Mouse (Mus musculus) layer of hippocampus, adult 18-20 months (tissue): ENCODE measurements at regions not wholly inside any gene's neighbourhood (a gene's known extent, or its start where the extent isn't known, plus 50 kb on each side); places are given as distances from the start of the nearest gene placed in this dataset.

Experiments used
- DNase-seq, 2 experiments: peaks; one replicate each; pipeline ENCODE4 v3.0.0; 2022; ENCODE audit warnings: low spot score in 2 of 2

GRCm38 (mm10) chr3:121902246-121902645 is 50.1 kb upstream of the Arhgap29 start:
- DNase-seq, result no peak

DNA sequence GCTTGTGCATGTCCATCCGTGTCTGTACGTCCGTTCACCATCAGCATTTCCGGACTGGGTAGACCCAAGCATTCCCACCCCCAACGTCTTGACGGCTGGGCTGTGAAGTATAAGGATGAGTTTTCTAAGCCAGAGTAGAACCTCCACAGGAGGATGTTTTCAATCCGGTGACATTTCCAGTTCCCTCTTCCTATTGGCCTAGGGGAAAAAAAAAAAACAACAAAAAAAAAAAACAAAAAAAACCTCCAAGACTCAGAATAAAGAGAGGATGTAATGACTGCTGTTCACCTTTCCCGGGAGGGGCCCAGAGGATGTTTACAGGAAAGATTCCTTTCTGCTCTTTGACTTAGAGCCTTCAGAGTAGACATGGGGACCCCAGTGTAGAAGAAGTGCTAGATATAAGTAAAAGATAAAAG is 51.9 kb upstream of the Arhgap29 start:
- DNase-seq, result no peak

DNA sequence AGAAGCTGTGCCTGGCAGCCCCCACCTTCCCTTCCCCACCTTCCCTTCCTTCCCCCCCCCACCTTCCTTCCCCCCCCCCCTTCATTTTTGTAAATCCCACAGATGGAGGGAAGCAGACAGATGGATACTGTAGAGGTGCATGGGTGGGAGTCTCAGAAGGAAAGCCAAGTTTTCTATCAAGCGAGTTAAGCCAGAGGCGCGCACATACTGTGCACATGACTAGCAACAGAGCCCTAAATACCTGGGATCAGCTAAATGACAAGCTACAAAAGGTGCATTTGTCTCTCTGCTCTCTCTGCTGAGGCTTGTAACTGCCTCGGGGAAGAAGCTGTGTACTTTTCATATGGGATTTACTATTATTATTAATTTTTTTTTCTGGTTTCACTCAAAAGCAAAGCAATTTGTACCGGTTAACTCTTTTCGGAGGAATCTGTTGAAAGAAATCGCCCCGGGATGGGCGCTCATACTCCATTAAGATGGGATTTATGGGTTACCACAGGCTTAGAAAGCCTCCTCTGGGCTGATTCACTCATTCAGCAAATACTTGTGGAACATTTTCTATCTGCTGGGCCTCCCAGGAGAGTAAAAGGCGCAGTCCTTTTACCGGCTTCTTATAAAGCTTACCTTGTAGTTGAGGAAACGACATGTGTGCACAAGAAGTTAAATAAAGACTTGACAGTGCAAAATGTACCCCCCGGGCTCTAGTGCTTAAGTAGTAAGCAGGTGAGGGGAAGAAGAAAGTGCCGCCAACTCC is 54.3 kb upstream of the Arhgap29 start:
- DNase-seq, result no peak

DNA sequence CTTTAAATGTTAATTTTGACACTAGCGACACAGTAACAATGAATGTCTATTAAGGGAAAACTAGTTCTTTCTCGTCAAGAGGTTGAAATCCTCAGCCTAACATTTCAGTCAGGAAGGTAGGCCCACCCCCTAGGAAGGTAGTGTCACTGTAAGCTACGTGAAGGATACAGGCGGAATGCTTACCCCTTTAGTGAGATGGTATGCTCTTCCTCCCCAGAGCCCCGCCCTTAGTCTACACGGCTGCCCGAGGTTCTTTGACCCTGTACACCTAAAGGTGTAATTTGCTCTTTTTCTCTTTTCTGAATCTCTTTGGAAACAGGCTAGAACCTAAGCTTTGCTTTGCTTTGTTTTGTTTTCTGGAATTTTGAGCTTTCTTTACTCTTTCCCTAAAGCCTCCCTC is 58.7 kb upstream of the Arhgap29 start:
- DNase-seq, result no peak

DNA sequence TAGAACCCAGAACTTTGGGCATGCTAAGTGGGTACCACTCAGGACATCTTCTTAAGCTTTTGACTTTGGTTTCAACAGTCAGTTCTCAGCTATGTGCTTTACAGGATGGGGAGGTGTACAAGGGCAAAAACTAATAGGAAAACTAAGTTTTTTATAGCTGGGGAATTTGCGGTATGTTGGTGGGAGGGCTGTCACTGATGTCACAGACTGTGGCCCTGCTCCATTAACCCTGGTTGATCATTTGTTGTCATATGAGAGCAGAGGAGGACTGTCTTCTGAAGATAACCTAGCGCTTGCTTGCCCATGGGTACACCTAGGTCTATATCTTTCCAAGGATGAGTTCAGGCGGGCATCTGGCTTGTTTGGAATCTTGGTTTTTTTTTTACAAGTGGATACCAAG is 59.7 kb upstream of the Arhgap29 start:
- DNase-seq, result no peak

DNA sequence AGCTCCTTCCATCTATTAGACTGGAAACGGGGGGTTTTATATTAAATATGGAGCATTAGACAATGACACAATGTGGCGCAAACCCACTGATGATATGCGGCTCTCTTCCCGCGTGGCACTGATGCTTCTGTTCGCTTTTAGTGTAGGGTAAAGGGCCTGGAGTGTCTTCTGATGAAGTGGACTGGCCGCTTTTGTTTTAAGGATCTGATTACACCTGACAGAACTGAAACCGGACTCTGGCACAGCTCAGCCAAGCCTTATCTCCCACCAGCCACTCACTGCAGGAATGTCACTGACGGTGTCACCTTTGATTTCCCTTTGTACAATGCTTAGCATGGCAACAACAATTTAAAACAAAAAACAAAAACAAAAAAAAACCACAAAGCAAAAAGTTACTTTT is 61.0 kb upstream of the Arhgap29 start:
- no peak for DNase-seq

DNA sequence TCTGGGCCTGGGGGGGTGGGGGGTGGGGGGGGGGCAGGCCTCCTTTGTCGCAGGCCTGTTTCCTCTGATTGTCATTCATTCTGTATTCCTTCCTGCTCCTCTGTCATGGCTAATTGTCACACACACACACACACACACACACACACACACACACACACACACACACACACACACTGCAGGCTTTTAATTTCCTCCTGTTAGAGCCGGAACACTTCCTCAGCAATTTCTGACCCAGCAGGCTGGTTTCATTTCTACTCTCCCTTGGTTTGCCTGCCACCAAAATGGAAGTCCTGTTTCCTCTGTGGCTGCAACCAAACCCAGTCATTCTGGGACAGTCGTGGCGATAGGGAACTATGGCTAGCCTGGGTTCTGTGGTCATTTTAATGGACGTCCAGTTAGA is 61.8 kb upstream of the Arhgap29 start:
- DNase-seq, result no peak

GRCm38 (mm10) chr3:121886870-121887605 is 65.3 kb upstream of the Arhgap29 start:
- DNase-seq, result no peak

GRCm38 (mm10) chr3:121886309-121886708 is 66.0 kb upstream of the Arhgap29 start:
- DNase-seq, result no peak

GRCm38 (mm10) chr3:121885265-121886178 is 66.8 kb upstream of the Arhgap29 start:
- DNase-seq, result no peak

DNA sequence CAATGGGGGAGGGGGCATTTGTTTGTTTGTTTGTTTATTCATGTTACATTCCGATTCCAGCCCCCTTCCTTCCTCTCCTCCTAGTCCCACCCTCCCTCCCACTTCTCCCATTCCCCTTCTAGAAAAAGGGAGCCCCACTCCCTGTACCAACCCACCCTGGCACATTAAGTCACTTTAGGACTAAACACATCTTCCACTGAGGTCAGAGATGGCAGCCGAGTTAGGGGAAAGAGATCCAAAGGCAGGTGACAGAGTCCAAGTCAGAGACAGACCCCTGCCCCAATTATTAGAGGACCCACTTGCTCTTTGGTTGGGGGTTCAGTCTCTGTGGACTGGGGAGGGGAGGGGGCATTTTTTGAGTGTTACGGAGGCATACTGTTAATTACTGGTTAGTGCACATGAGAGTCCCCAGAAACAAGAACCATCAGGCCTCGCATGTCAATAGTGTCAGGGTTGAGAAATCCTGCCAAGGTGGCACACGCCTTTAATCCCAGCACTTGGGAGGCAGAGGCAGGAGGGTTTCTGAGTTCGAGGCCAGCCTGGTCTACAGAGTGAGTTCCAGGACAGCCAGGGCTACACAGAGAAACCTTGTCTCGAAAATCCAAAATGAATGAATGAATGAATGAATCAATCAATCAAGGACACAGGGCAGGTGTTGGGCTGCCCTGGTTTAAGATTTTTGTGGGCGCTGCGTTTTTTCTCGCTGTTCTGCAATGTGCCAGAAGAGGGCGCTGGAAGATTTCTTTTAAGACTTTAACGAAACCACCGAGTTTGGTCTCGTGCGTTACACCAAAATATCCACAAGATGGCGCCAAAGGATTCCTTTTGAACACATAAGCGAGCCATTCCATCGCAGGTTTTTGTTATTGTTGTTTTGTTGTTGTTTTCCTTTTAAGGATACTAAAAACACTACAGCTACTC is 67.8 kb upstream of the Arhgap29 start:
- DNase-seq, result peak; percentile 78 to 97

DNA sequence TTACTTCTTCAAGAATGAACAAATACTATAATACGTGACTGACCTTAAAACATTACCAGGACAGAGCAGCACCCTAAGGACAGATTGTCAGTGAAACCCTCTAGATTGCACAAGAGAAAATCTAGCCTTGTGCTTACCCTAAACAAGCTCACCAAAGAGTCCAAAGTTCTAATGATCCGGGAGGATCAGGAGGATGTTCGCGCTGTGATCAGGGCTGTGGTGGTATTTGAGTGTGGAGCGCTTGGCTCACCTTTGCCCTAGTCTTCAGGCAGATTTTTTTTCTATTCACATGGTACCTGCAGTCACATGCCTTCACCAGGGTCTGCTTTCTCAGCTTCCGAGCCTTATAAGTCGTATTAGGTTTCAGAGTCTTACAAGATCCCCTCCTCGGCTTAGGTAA is 65.3 kb upstream of the Abcd3 start:
- DNase-seq, result no peak

- no peak for DNase-seq
Observed at GRCm38 (mm10) chr3:121875072-121875471, 60.0 kb upstream of the Abcd3 start.

DNA sequence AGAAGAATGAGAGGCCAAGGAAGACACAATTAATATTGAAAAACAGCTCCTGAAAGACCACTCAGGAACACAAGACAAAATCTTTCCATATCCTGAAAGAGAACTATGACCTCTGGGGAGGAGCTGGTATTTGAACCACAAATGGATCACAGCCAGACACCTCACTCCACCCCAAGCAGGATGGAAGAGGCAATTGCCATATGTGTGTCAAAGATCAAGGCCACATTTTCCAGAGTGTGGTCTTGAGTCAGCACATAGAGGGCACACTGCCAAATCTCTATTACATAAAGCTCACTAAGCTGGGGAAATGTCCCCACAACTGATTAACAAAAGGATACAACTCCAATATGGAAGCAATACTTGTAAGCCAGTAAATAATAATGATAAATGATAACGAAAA is 59.5 kb upstream of the Abcd3 start:
- DNase-seq, result no peak

GRCm38 (mm10) chr3:121873572-121873971 is 58.5 kb upstream of the Abcd3 start:
- no peak for DNase-seq

DNA sequence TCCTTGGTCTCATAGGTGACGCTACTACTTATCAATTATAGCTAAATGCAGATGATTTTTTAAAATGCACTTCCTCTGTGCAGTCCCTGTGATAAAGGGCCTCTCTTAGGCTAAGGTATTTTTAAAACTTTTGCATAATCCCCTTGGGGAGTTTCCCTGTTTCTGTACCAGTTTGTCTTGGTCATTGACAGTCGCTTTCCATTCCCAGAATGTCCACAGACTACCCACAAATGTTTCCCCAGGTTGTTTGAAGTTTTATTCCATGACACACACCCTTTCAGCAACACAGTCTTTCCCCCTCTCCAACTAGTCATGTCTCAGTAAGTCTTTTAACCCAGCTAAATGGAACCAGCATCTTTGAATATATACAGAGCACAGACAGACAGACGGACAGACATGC is 57.6 kb upstream of the Abcd3 start:
- no peak for DNase-seq

- no peak for DNase-seq
Observed at GRCm38 (mm10) chr3:121871795-121872194, 56.7 kb upstream of the Abcd3 start.

DNA sequence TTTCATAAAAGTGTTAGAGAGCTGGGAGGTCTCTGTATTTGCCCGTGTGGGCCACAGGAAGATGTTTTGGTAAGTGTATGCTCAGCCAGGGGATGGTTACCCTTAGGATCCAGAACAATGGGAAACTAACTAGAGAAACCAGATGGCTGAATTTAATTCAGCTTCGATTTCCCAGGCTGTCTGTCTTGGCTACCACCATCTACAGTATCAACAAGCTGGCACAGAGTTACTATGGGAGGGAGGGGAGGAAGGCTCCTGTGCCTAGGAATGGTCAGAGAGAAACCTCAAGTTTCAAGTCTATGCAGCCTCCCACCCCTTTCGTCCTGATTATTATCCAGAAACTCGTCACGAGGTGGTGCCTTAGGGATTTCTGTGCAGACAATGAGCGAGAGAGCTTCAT is 55.6 kb upstream of the Abcd3 start:
- peak in 1 of 2 experiments; percentile 21 for DNase-seq

GRCm38 (mm10) chr3:121869694-121870093 is 54.6 kb upstream of the Abcd3 start:
- DNase-seq, result peak; percentile 39 to 71

DNA sequence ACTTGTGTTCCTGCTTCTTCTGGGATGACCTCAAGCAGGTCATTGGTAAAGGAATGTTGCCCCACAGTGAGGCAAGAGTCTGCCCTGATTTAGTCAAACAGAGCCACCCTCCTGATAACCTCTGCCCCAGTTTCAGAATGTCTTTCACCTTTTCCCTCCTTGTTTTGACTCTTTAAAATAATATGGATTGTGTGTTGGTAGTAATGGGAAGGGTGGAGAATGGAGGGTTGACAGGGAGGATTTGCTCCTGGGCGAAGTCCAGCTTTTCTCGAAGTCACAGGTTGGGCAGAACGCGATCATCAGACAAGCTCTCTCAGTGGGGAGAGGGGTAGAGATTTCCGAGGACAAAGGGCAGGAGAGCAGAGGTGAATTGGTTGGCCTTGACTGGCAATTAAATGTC is 52.2 kb upstream of the Abcd3 start:
- DNase-seq, result no peak
